In genomic region chr3:109528688-109529087, GRCm38 (mm10) we compare ENCODE assay signal across 17 mouse cellular contexts.
A peak's percentile ranks its signal among the peaks of the same experiment; 100 is the strongest.
DNase-seq lines count a peak whose midpoint lies in the region; ATAC-seq and TF ChIP-seq lines count a peak whose summit lies in the region.
"Had no signal": no experiment of that assay in that cellular context is flagged by ENCODE, and none has a peak within 500 bp of the region (broad histone marks: within the 10 kb centered on the region; RNA-seq: fewer than 3 reads in every experiment).

No protein-coding gene starts in this region.

- H3K27ac ChIP-seq in forebrain, embryonic 16.5 days (ENCODE audit: low read length): no peak overlapping the region
- H3K27ac ChIP-seq in forebrain, embryonic 13.5 days: no peak overlapping the region
- no peak overlapping the region for H3K27ac ChIP-seq in kidney, postnatal 0 days
- no peak overlapping the region for H3K27ac ChIP-seq in kidney, embryonic 15.5 days
- no peak overlapping the region for H3K27ac ChIP-seq in heart, embryonic 10.5 days
- H3K27ac ChIP-seq: embryonic facial prominence, embryonic 13.5 days; gastrocnemius, adult 2 months; limb, embryonic 12.5 days; liver, embryonic 14.5 days had no signal

- no peak overlapping the region for H3K4me3 ChIP-seq in forebrain, embryonic 16.5 days (replicated peaks; ENCODE audit: low read length)
- no peak overlapping the region for H3K4me3 ChIP-seq in forebrain, embryonic 13.5 days
- H3K4me3 ChIP-seq in kidney, postnatal 0 days (replicated peaks; ENCODE audit: low read depth, low read length): no peak overlapping the region
- no peak overlapping the region for H3K4me3 ChIP-seq in kidney, embryonic 15.5 days (replicated peaks)
- H3K4me3 ChIP-seq in heart, embryonic 10.5 days: no peak overlapping the region
- H3K4me3 ChIP-seq: embryonic facial prominence, embryonic 13.5 days; gastrocnemius, adult 2 months; limb, embryonic 12.5 days had no signal

- no peak for TF ChIP-seq POLR2A in brain, embryonic 14.5 days (IDR thresholded peaks at IDR 0.05; ENCODE audit: borderline replicate concordance, extremely low read depth, insufficient read depth, insufficient read length, poor library complexity, severe bottlenecking)

- peak; percentile 22 for DNase-seq in kidney, postnatal 0 days (ENCODE audit: low spot score)
- peak; percentile 3 for DNase-seq in 3T3-L1 (ENCODE audit: low read depth, low spot score)
- DNase-seq in brain, embryonic 14.5 days (ENCODE audit: low read depth): peak; percentile 61
- no peak for DNase-seq in heart, embryonic 10.5 days (ENCODE audit: low spot score)
- no peak for DNase-seq in testis, postnatal 14 days (ENCODE audit: low spot score)
- DNase-seq: adrenal gland, adult 8-10 months; cerebellum, adult 9-11 months; gastrocnemius, adult 2 months; heart, adult 18-20 months; kidney, postnatal 25 days; lung, postnatal 14 days had no signal

- no peaks in the 10 kb centered on the region for H3K27me3 ChIP-seq in forebrain, embryonic 16.5 days (replicated peaks; ENCODE audit: control insufficient read depth, insufficient read depth, low read length)
- no peaks in the 10 kb centered on the region for H3K27me3 ChIP-seq in forebrain, embryonic 13.5 days
- H3K27me3 ChIP-seq in kidney, postnatal 0 days (ENCODE audit: insufficient read depth, low read length): no peaks in the 10 kb centered on the region
- no peaks in the 10 kb centered on the region for H3K27me3 ChIP-seq in kidney, embryonic 15.5 days
- H3K27me3 ChIP-seq in heart, embryonic 10.5 days (ENCODE audit: insufficient read depth, poor library complexity, severe bottlenecking): no peaks in the 10 kb centered on the region
- H3K27me3 ChIP-seq: embryonic facial prominence, embryonic 13.5 days; limb, embryonic 12.5 days had no signal

- peak; percentile 49 for TF ChIP-seq CTCF in kidney, postnatal 0 days (IDR thresholded peaks at IDR 0.05; ENCODE audit: low read depth)
- peak; percentile 12; the same call in 1 of the 2 replicates for TF ChIP-seq CTCF in brain, embryonic 14.5 days (IDR thresholded peaks at IDR 0.05; ENCODE audit: borderline replicate concordance, extremely low read depth, insufficient read depth, insufficient read length)

- H3K4me2 ChIP-seq in forebrain, embryonic 16.5 days (ENCODE audit: low read length): no peak overlapping the region
- no peak overlapping the region for H3K4me2 ChIP-seq in forebrain, embryonic 13.5 days
- no peak overlapping the region for H3K4me2 ChIP-seq in kidney, postnatal 0 days (ENCODE audit: low read length)
- no peak overlapping the region for H3K4me2 ChIP-seq in kidney, embryonic 15.5 days
- H3K4me2 ChIP-seq: embryonic facial prominence, embryonic 13.5 days; limb, embryonic 12.5 days had no signal

- ATAC-seq in forebrain, embryonic 16.5 days: 0 out of 2 replicates have a peak, but pooled peaks have one; percentile 32
- no peak for ATAC-seq in forebrain, embryonic 13.5 days
- no peak for ATAC-seq in kidney, postnatal 0 days (replicated peaks; ENCODE audit: low FRiP score, low read depth)
- ATAC-seq in kidney, embryonic 15.5 days (replicated peaks; ENCODE audit: low FRiP score): no peak

- no peaks in the 10 kb centered on the region for H3K4me1 ChIP-seq in forebrain, embryonic 16.5 days (replicated peaks; ENCODE audit: control insufficient read depth, insufficient read depth, low read length)
- H3K4me1 ChIP-seq in forebrain, embryonic 13.5 days: no peaks in the 10 kb centered on the region
- no peaks in the 10 kb centered on the region for H3K4me1 ChIP-seq in kidney, postnatal 0 days (replicated peaks; ENCODE audit: insufficient read depth, low read length)
- no peaks in the 10 kb centered on the region for H3K4me1 ChIP-seq in kidney, embryonic 15.5 days
- no peaks in the 10 kb centered on the region for H3K4me1 ChIP-seq in heart, embryonic 10.5 days
- H3K4me1 ChIP-seq: embryonic facial prominence, embryonic 13.5 days; limb, embryonic 12.5 days had no signal

- no peaks in the 10 kb centered on the region for H3K9me3 ChIP-seq in forebrain, embryonic 16.5 days (ENCODE audit: control insufficient read depth, low read length)
- H3K9me3 ChIP-seq in forebrain, embryonic 13.5 days (replicated peaks): no peaks in the 10 kb centered on the region
- H3K9me3 ChIP-seq in kidney, postnatal 0 days (replicated peaks; ENCODE audit: low read length): no peaks in the 10 kb centered on the region
- H3K9me3 ChIP-seq in kidney, embryonic 15.5 days (replicated peaks): no peaks in the 10 kb centered on the region
- no peaks in the 10 kb centered on the region for H3K9me3 ChIP-seq in heart, embryonic 10.5 days
- H3K9me3 ChIP-seq: embryonic facial prominence, embryonic 13.5 days; limb, embryonic 12.5 days had no signal

- H3K36me3 ChIP-seq in forebrain, embryonic 16.5 days (ENCODE audit: control insufficient read depth, insufficient read depth): no peaks in the 10 kb centered on the region
- H3K36me3 ChIP-seq in forebrain, embryonic 13.5 days (ENCODE audit: poor library complexity, severe bottlenecking): no peaks in the 10 kb centered on the region
- no peaks in the 10 kb centered on the region for H3K36me3 ChIP-seq in kidney, postnatal 0 days (ENCODE audit: insufficient read depth, low read length)
- H3K36me3 ChIP-seq in kidney, embryonic 15.5 days: no peaks in the 10 kb centered on the region
- H3K36me3 ChIP-seq in heart, embryonic 10.5 days: no peaks in the 10 kb centered on the region
- H3K36me3 ChIP-seq: embryonic facial prominence, embryonic 13.5 days; limb, embryonic 12.5 days had no signal

- WGBS in forebrain, embryonic 16.5 days: 47% methylated on average over 4 of the region's 4 CpGs
- 53% methylated on average over 4 of the region's 4 CpGs for WGBS in forebrain, embryonic 13.5 days
- WGBS in kidney, postnatal 0 days: 84% methylated on average over 4 of the region's 4 CpGs
- 83% methylated on average over 4 of the region's 4 CpGs for WGBS in kidney, embryonic 15.5 days
- WGBS in heart, embryonic 10.5 days: 80% methylated on average over 4 of the region's 4 CpGs

- no peak overlapping the region for H3K9ac ChIP-seq in forebrain, embryonic 16.5 days (replicated peaks; ENCODE audit: low read depth, low read length)
- H3K9ac ChIP-seq in forebrain, embryonic 13.5 days: no peak overlapping the region
- H3K9ac ChIP-seq in kidney, postnatal 0 days (ENCODE audit: low read depth, low read length): no peak overlapping the region
- no peak overlapping the region for H3K9ac ChIP-seq in kidney, embryonic 15.5 days
- H3K9ac ChIP-seq: embryonic facial prominence, embryonic 13.5 days; limb, embryonic 12.5 days; liver, embryonic 14.5 days had no signal

Comparison
In these comparisons a context has a peak if more than half of its experiments do, and no peak if none do; other contexts are left out.
1. DNase-seq: peak in kidney, postnatal 0 days (single experiment), 3T3-L1 (single experiment) and brain, embryonic 14.5 days (single experiment); none in heart, embryonic 10.5 days (single experiment) and testis, postnatal 14 days (single experiment).